ENCODE assay signal across 10 mouse cellular contexts in the genomic region with DNA sequence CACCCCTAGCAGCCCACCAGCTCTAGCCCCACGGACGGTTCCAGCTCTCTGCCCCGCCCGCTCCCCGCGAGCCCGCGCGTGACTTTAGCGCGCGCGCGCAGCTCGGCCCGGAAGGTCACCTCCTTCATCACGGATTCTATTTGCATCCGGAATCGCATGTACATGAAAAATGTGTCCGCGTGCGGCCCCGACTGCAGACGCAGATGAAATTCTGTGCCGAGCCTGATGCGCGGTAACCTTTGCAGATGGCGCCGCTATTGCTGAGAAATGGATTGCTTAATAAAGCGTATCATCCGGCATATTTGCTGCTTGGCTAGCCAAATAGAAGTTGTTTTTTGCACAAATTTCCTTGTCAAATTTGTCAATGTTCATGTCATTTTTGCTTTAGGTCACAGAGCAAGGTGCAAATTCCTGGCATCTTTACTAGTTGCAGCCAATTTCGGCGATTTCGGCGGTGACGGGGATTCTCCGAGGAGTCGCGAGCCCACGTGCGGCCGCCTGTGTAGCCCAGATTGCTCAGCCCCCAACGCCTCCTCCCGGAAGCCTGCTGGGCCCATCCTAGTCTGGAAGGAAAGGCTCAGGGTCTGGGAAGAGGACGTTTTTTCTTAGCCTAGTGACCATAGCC.
DNase-seq lines count a peak whose midpoint lies in the region; ATAC-seq lines count a peak whose summit lies in the region.
"Had no signal": no experiment of that assay in that cellular context is flagged by ENCODE, and none has a peak within 500 bp of the region (broad histone marks: within the 10 kb centered on the region; RNA-seq: fewer than 3 reads in every experiment).

No protein-coding gene starts in this region.

- no peak for ATAC-seq in embryonic facial prominence, embryonic 11.5 days (replicated peaks; ENCODE audit: insufficient number of reproducible peaks, low FRiP score, low TSS enrichment, low read depth)
- no peak for ATAC-seq in lung, embryonic 15.5 days (ENCODE audit: borderline replicate concordance, extremely low read depth, low FRiP score, low TSS enrichment)
- no peak for ATAC-seq in hindbrain, embryonic 16.5 days
- ATAC-seq in neural tube, embryonic 15.5 days (ENCODE audit: low FRiP score): no peak

- no peak overlapping the region for H3K27ac ChIP-seq in embryonic facial prominence, embryonic 11.5 days (replicated peaks; ENCODE audit: low read depth, low read length)
- no peak overlapping the region for H3K27ac ChIP-seq in embryonic facial prominence, embryonic 10.5 days (replicated peaks)
- no peak overlapping the region for H3K27ac ChIP-seq in lung, embryonic 15.5 days
- no peak overlapping the region; the same call in 1 of the 2 replicates for H3K27ac ChIP-seq in hindbrain, embryonic 16.5 days (ENCODE audit: low read depth, low read length)
- peak overlapping the region; percentile 56 for H3K27ac ChIP-seq in neural tube, embryonic 15.5 days (replicated peaks)

- H3K9ac ChIP-seq in embryonic facial prominence, embryonic 11.5 days (replicated peaks; ENCODE audit: low read length): no peak overlapping the region
- H3K9ac ChIP-seq in lung, embryonic 15.5 days: no peak overlapping the region
- peak overlapping the region; percentile 42 for H3K9ac ChIP-seq in hindbrain, embryonic 16.5 days (ENCODE audit: low read depth, low read length)
- H3K9ac ChIP-seq in neural tube, embryonic 15.5 days (replicated peaks): 0 out of 2 replicates have a peak overlapping the region, but pooled peaks have one; percentile 23

- peaks cover 8% of the 10 kb centered on the region; the same call in 1 of the 2 replicates for H3K4me1 ChIP-seq in embryonic facial prominence, embryonic 11.5 days (ENCODE audit: control insufficient read depth, insufficient read depth, low read length)
- H3K4me1 ChIP-seq in embryonic facial prominence, embryonic 10.5 days: peaks cover 41% of the 10 kb centered on the region
- H3K4me1 ChIP-seq in lung, embryonic 15.5 days: peaks cover 17% of the 10 kb centered on the region
- H3K4me1 ChIP-seq in hindbrain, embryonic 16.5 days (ENCODE audit: control insufficient read depth, insufficient read depth, low read depth, low read length): peaks cover 27% of the 10 kb centered on the region
- peaks cover 51% of the 10 kb centered on the region for H3K4me1 ChIP-seq in neural tube, embryonic 15.5 days

- no peak overlapping the region for H3K4me3 ChIP-seq in embryonic facial prominence, embryonic 11.5 days (ENCODE audit: low read depth, low read length)
- H3K4me3 ChIP-seq in embryonic facial prominence, embryonic 10.5 days: no peak overlapping the region
- H3K4me3 ChIP-seq in lung, embryonic 15.5 days: no peak overlapping the region
- H3K4me3 ChIP-seq in hindbrain, embryonic 16.5 days (ENCODE audit: low read length): peak overlapping the region; percentile 36
- peak overlapping the region; percentile 33 for H3K4me3 ChIP-seq in neural tube, embryonic 15.5 days (replicated peaks)

- H3K36me3 ChIP-seq in embryonic facial prominence, embryonic 11.5 days (replicated peaks; ENCODE audit: control insufficient read depth, insufficient read depth, low read depth, low read length): no peaks in the 10 kb centered on the region
- no peaks in the 10 kb centered on the region for H3K36me3 ChIP-seq in embryonic facial prominence, embryonic 10.5 days (replicated peaks)
- no peaks in the 10 kb centered on the region for H3K36me3 ChIP-seq in lung, embryonic 15.5 days
- no peaks in the 10 kb centered on the region for H3K36me3 ChIP-seq in hindbrain, embryonic 16.5 days (ENCODE audit: control insufficient read depth, insufficient read depth, low read length)
- H3K36me3 ChIP-seq in neural tube, embryonic 15.5 days: no peaks in the 10 kb centered on the region

- peaks cover 89% of the 10 kb centered on the region for H3K27me3 ChIP-seq in embryonic facial prominence, embryonic 11.5 days (ENCODE audit: control insufficient read depth, insufficient read depth, low read length)
- H3K27me3 ChIP-seq in embryonic facial prominence, embryonic 10.5 days (replicated peaks; ENCODE audit: low read depth, poor library complexity, severe bottlenecking): peaks cover 100% of the 10 kb centered on the region
- H3K27me3 ChIP-seq in lung, embryonic 15.5 days: peaks cover 93% of the 10 kb centered on the region
- H3K27me3 ChIP-seq in hindbrain, embryonic 16.5 days (replicated peaks; ENCODE audit: control insufficient read depth, insufficient read depth, low read length): peaks cover 46% of the 10 kb centered on the region
- peaks cover 83% of the 10 kb centered on the region for H3K27me3 ChIP-seq in neural tube, embryonic 15.5 days (replicated peaks)

- peak overlapping the region; percentile 13; the same call in 1 of the 2 replicates for H3K4me2 ChIP-seq in embryonic facial prominence, embryonic 11.5 days (ENCODE audit: low read depth, low read length)
- peak overlapping the region; percentile 11; the same call in 1 of the 2 replicates for H3K4me2 ChIP-seq in lung, embryonic 15.5 days
- peak overlapping the region; percentile 57 for H3K4me2 ChIP-seq in hindbrain, embryonic 16.5 days (ENCODE audit: low read length)
- peak overlapping the region; percentile 52 for H3K4me2 ChIP-seq in neural tube, embryonic 15.5 days

- no peak for DNase-seq in embryonic facial prominence, embryonic 11.5 days (ENCODE audit: low spot score)
- no peak for DNase-seq in embryonic facial prominence, embryonic 10.5 days (ENCODE audit: low spot score)
- DNase-seq in lung, postnatal 10 days: no peak
- DNase-seq in MN1 (ENCODE audit: low spot score): no peak
- DNase-seq in cerebellum, adult 9-10 months: no peak
- DNase-seq: cerebellum, adult 11 months; kidney, adult 18-20 months had no signal

- no peaks in the 10 kb centered on the region for H3K9me3 ChIP-seq in embryonic facial prominence, embryonic 11.5 days (replicated peaks; ENCODE audit: control insufficient read depth, low read length)
- H3K9me3 ChIP-seq in embryonic facial prominence, embryonic 10.5 days: no peaks in the 10 kb centered on the region
- no peaks in the 10 kb centered on the region for H3K9me3 ChIP-seq in lung, embryonic 15.5 days
- no peaks in the 10 kb centered on the region for H3K9me3 ChIP-seq in hindbrain, embryonic 16.5 days (ENCODE audit: control insufficient read depth, low read length)
- no peaks in the 10 kb centered on the region for H3K9me3 ChIP-seq in neural tube, embryonic 15.5 days (replicated peaks)

- WGBS in embryonic facial prominence, embryonic 11.5 days: 7% methylated on average over 45 of the region's 45 CpGs
- WGBS in embryonic facial prominence, embryonic 10.5 days: 6% methylated on average over 45 of the region's 45 CpGs
- WGBS in lung, embryonic 15.5 days: 6% methylated on average over 45 of the region's 45 CpGs
- 5% methylated on average over 45 of the region's 45 CpGs for WGBS in hindbrain, embryonic 16.5 days
- 5% methylated on average over 45 of the region's 45 CpGs for WGBS in neural tube, embryonic 15.5 days

Comparison
In these comparisons a context has a peak if more than half of its experiments do, and no peak if none do; other contexts are left out.
1. H3K4me3 ChIP-seq: peak in hindbrain, embryonic 16.5 days (single experiment) and neural tube, embryonic 15.5 days (single experiment); none in embryonic facial prominence, embryonic 11.5 days (single experiment), embryonic facial prominence, embryonic 10.5 days (single experiment) and lung, embryonic 15.5 days (single experiment).
2. H3K9ac ChIP-seq: peak in hindbrain, embryonic 16.5 days (single experiment) and neural tube, embryonic 15.5 days (single experiment); none in embryonic facial prominence, embryonic 11.5 days (single experiment) and lung, embryonic 15.5 days (single experiment).
3. Peak in every context shown above with its lines, with median percentiles within 50 percentile points of each other: H3K4me2 ChIP-seq.